Mouse (Mus musculus) ES-Bruce4 (cell line): ENCODE measurements around the gene Ankrd42. TPM values are rescaled to one million over a fixed set of nuclear protein-coding genes. Genes with fewer than 3 reads are reported as not detected.

Experiments used
- H3K27ac ChIP-seq: 2 replicates; pipeline ENCODE4 v1.5.1; 2012; ENCODE audit warnings: low read length, inconsistent platforms; ENCODE audit not compliant: insufficient read depth
- H3K27me3 ChIP-seq: 2 replicates; pipeline ENCODE4 v1.6.1; 2012; ENCODE audit warnings: mild to moderate bottlenecking, low read length, inconsistent platforms; ENCODE audit not compliant: control insufficient read depth, poor library complexity, insufficient read depth, severe bottlenecking
- H3K36me3 ChIP-seq: 2 replicates; pipeline ENCODE4 v1.6.1; 2012; ENCODE audit warnings: inconsistent platforms, mild to moderate bottlenecking, low read length, moderate library complexity; ENCODE audit not compliant: control insufficient read depth, poor library complexity, insufficient read depth, severe bottlenecking
- H3K4me1 ChIP-seq: one replicate; pipeline ENCODE4 v1.8.1; 2011; ENCODE audit warnings: low read length; ENCODE audit not compliant: control insufficient read depth, insufficient read depth
- H3K4me3 ChIP-seq: 2 replicates; pipeline ENCODE4 v1.5.1; 2011; ENCODE audit warnings: low read depth, mild to moderate bottlenecking, low read length
- H3K9ac ChIP-seq: 2 replicates; pipeline ENCODE4 v1.6.1; 2012; ENCODE audit warnings: low read depth, mild to moderate bottlenecking, inconsistent platforms; ENCODE audit not compliant: poor library complexity, severe bottlenecking
- H3K9me3 ChIP-seq: replicated peaks from 2 replicates; pipeline ENCODE4 v1.6.1; 2012; ENCODE audit warnings: mild to moderate bottlenecking, low read length, inconsistent platforms; ENCODE audit not compliant: control insufficient read depth, poor library complexity, insufficient read depth, severe bottlenecking
- CTCF ChIP-seq: IDR thresholded peaks from one replicate; pipeline ENCODE4 v1.8.1; 2011; ENCODE audit warnings: low read depth, low read length
- EP300 ChIP-seq: IDR thresholded peaks from 2 replicates; pipeline ENCODE4 v1.6.1; 2011; ENCODE audit warnings: low read depth, low read length; ENCODE audit not compliant: insufficient read depth
- POLR2A ChIP-seq: IDR thresholded peaks from one replicate; pipeline ENCODE4 v1.8.1; 2011; ENCODE audit warnings: low read length; ENCODE audit not compliant: insufficient read depth
- polyA plus RNA-seq: library from polyadenylated mRNA; stranded (reverse); fragments of >200 nt; gene quantifications from 2 replicates; pipeline ENCODE4 v1.2.4, GENCODE M21; 2011; ENCODE audit warnings: low read depth; ENCODE audit not compliant: missing spikeins, insufficient read depth, insufficient read length

Ankrd42 gene
- polyA plus RNA-seq, 1 experiment = 2.1 TPM

DNA sequence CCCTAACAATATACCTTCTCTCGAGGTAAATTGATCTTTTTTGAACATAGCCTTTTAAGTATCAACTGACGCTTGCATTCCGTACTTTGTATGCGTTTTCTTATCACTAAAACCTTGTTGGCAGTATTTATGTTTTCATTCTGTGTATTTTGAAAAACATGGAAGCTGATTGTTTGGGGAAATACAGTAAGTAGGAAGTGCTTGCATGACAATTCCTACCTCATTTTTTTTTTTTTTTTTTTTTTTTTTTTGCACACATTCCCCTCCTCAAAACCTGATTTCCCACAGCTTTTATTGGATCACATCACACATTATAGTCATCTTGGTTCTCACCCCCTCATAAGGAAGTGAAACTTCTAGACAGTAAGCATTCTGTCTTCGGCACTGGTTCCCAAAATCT is 1.1 kb upstream of the Ankrd42 start:
- no peak for TF ChIP-seq CTCF
- TF ChIP-seq POLR2A = no peak
- no peak for TF ChIP-seq EP300
- Histone ChIP-seq H3K4me1 (peaks cover 2% of the 10 kb centered on the region), H3K9ac (peak overlapping the region; percentile 64; the same call in 1 of the 2 replicates), H3K4me3 (no peak overlapping the region), H3K27ac (no peak overlapping the region), H3K36me3 (peaks cover 12% of the 10 kb centered on the region), H3K9me3 (no peaks in the 10 kb centered on the region), H3K27me3 (no peaks in the 10 kb centered on the region)

DNA sequence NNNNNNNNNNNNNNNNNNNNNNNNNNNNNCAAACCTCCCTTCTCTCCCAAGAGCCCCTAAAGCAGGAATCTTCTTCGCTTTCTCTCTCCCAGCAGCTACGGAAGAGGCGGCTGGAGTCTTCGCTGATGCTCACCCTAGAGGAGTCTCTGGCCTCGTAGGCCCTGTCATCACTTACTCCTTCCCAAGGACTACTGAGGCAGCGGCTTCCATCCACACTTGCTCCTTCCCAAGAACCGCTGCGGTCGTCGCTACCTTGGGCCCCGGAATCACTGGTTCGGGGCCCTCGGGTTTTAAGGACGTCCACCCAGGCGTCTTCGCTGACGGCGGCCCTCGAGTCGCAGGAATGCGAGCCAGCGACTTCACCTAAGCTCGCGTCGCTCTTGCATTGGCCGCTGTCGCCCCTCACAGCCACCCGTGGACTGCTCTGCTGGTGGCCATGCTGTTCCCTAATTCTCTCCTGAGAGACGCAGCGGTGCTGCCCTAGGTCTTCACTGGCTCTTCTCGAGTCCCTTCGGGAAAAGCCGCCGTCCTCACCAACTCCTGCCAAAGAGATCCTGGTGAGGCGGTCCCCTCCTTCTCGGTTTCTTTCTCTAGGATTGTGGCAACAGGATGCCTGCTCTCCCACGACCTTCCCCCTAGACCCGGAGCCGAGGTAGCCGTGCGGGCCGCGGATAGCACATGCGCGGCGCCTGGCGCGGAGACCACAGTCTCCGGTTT is 489 bp downstream of the Ankrd42 start:
- H3K27me3 ChIP-seq = no peaks in the 10 kb centered on the region
- no peak overlapping the region for H3K27ac ChIP-seq
- TF ChIP-seq CTCF (no peak), EP300 (no peak), POLR2A (no peak)
- H3K9ac ChIP-seq = peak overlapping the region; percentile 64
- H3K4me1 ChIP-seq = peaks cover 2% of the 10 kb centered on the region
- H3K9me3 ChIP-seq = no peaks in the 10 kb centered on the region
- H3K4me3 ChIP-seq = peak overlapping the region; percentile 85
- peaks cover 12% of the 10 kb centered on the region for H3K36me3 ChIP-seq

DNA sequence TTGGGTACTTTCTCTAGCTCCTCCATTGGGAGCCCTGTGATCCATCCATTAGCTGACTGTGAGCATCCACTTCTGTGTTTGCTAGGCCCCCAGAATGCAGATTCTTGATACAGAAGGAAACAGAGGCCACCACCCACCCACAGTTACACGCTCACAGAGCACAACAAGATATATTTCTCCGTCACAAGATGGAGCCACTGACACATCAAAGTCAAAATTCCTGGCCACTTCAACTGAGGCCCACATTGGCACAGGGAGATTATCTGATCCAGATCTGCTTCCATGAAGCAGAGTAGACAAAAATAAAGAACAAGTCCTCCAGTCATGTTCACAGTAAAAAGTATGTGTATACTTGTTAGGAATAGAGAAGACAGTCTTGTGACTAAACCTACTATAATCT is 6.8 kb downstream of the Ankrd42 start:
- H3K4me3 ChIP-seq = no peak overlapping the region
- no peaks in the 10 kb centered on the region for H3K36me3 ChIP-seq
- no peaks in the 10 kb centered on the region for H3K4me1 ChIP-seq
- H3K9ac ChIP-seq = no peak overlapping the region
- no peaks in the 10 kb centered on the region for H3K9me3 ChIP-seq
- H3K27me3 ChIP-seq = no peaks in the 10 kb centered on the region
- no peak overlapping the region for H3K27ac ChIP-seq
- TF ChIP-seq CTCF = no peak
- no peak for TF ChIP-seq EP300
- TF ChIP-seq POLR2A = no peak

DNA sequence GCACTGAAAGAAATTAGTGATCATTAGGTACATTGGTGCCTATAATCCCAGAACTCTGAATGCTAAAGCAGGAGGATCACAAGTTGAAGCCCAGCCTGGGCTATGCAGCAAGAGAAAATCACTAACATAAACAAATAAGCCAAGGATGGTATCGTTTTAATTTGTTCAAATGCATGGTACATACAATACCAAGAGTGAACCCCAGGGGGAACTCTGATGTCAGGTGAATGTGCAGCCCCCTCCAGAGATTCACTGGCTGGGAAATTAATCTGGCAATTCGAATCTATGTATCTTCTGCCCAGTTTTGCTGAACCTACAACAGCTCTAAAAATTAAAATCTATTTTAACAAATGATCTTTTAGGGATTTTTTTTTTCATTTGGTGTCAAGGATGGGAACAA is 12.5 kb downstream of the Ankrd42 start:
- Histone ChIP-seq H3K4me3 (no peak overlapping the region), H3K27ac (no peak overlapping the region), H3K4me1 (no peaks in the 10 kb centered on the region), H3K36me3 (no peaks in the 10 kb centered on the region), H3K9ac (no peak overlapping the region), H3K27me3 (no peaks in the 10 kb centered on the region), H3K9me3 (no peaks in the 10 kb centered on the region)
- no peak for TF ChIP-seq CTCF
- TF ChIP-seq EP300 = no peak
- no peak for TF ChIP-seq POLR2A

DNA sequence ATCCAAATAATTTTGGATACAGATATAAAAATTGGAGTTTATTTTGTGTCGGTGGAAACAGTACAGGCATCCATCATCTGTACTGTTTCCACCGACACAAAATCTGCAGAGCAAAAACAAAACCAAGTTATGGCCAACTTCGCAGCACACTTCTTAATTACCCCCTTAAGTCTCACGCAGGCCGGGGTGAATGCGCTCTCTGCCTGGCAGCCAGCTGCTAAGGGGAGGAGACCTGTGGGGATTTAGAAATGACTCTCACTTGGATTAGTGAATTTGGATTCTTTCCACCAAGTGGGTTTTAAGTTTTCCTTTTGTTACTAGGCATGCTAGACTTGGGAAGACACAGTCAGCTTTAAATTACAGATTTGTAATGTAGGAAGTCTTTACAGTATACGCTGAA is 26.1 kb downstream of the Ankrd42 start:
- no peak overlapping the region for H3K9ac ChIP-seq

DNA sequence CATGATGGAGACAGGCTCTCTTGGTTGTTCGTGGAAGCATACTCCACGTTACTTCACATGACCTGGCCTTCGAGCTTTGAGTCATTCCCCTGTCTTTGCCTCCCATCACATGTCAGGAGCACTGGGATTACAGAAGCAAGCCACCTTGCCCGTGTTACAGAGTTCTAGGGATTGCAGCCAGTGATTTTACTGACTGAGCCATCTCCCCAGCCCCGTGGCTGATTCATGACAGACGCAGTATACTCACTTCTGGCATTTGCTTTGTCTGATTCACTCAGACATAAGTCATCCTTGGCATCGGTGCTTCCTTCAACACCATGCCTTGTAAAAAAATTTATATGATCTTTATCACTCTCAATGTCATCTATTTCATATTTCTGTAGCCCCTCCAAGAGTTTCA is 32.0 kb downstream of the Ankrd42 start:
- H3K4me3 ChIP-seq = no peak overlapping the region

More for the DNA sequence above, 26.1 kb downstream of the Ankrd42 start:
- no peaks in the 10 kb centered on the region for H3K27me3 ChIP-seq
- no peak overlapping the region for H3K27ac ChIP-seq
- H3K9me3 ChIP-seq = no peaks in the 10 kb centered on the region
- H3K4me1 ChIP-seq = no peaks in the 10 kb centered on the region
- TF ChIP-seq CTCF (no peak), EP300 (no peak), POLR2A (no peak)
- H3K4me3 ChIP-seq = no peak overlapping the region
- H3K36me3 ChIP-seq = no peaks in the 10 kb centered on the region

More for the DNA sequence above, 32.0 kb downstream of the Ankrd42 start:
- Histone ChIP-seq H3K36me3 (no peaks in the 10 kb centered on the region), H3K27me3 (no peaks in the 10 kb centered on the region), H3K9ac (no peak overlapping the region), H3K4me1 (no peaks in the 10 kb centered on the region), H3K27ac (no peak overlapping the region), H3K9me3 (no peaks in the 10 kb centered on the region)
- TF ChIP-seq CTCF (no peak), EP300 (no peak), POLR2A (no peak)
